Mouse (Mus musculus) midbrain, embryonic 15.5 days (tissue): ENCODE results near the gene Herc3. TPM values are rescaled to one million over a fixed set of nuclear protein-coding genes. Genes with fewer than 3 reads are reported as not detected.

Experiments
- ATAC-seq: fragments of 200-750 bp; cut with Nextera tagmentation; replicated peaks from 2 replicates; pipeline ENCODE4 v1.8.0; 2017; ENCODE audit warnings: moderate TSS enrichment
- H3K27ac ChIP-seq: fragments of 300-500 bp; sonication (generic); 2 replicates; pipeline ENCODE4 v1.5.1; 2015; ENCODE audit warnings: mild to moderate bottlenecking, inconsistent platforms
- H3K27me3 ChIP-seq: fragments of 300-500 bp; sonication (generic); replicated peaks from 2 replicates; pipeline ENCODE4 v1.6.1; 2015; ENCODE audit warnings: inconsistent platforms
- H3K36me3 ChIP-seq: fragments of 300-500 bp; sonication (generic); replicated peaks from 2 replicates; pipeline ENCODE4 v1.6.1; 2015; ENCODE audit warnings: inconsistent platforms
- H3K4me1 ChIP-seq: fragments of 300-500 bp; sonication (generic); 2 replicates; pipeline ENCODE4 v1.6.1; 2015; ENCODE audit warnings: inconsistent platforms
- H3K4me2 ChIP-seq: fragments of 300-500 bp; sonication (generic); 2 replicates; pipeline ENCODE4 v1.6.1; 2015; ENCODE audit warnings: inconsistent platforms, mild to moderate bottlenecking, moderate library complexity
- H3K4me3 ChIP-seq: fragments of 300-500 bp; sonication (generic); 2 replicates; pipeline ENCODE4 v1.5.1; 2015; ENCODE audit warnings: mild to moderate bottlenecking, inconsistent platforms
- H3K9ac ChIP-seq: fragments of 300-500 bp; sonication (generic); 2 replicates; pipeline ENCODE4 v1.6.1; 2015; ENCODE audit warnings: mild to moderate bottlenecking, inconsistent platforms
- H3K9me3 ChIP-seq: fragments of 300-500 bp; sonication (generic); 2 replicates; pipeline ENCODE4 v1.6.1; 2016; ENCODE audit warnings: inconsistent platforms
- WGBS: fragments of 180-500 bp; shearing (Covaris S2); methylation state at CpG from one replicate; pipeline ENCODE4 v1.1.7; 2015; ENCODE audit warnings: mixed read lengths; 5-methylcytosine and 5-hydroxymethylcytosine counted together
- polyA plus RNA-seq: library from polyadenylated mRNA; unstranded; fragments of >200 nt; fragmentation: Nextera tagmentation; extraction: Ambion mirVana; gene quantifications from 2 replicates; pipeline ENCODE4 v1.2.1, GENCODE M21; 2015

The Herc3 gene
- polyA plus RNA-seq, 1 experiment from 2014 or later = 31.3 TPM

- Histone ChIP-seq H3K4me1 (peaks cover 28% of the 10 kb centered on the region), H3K27ac (no peak overlapping the region), H3K27me3 (no peaks in the 10 kb centered on the region), H3K9ac (no peak overlapping the region), H3K4me2 (no peak overlapping the region), H3K36me3 (no peaks in the 10 kb centered on the region), H3K9me3 (no peaks in the 10 kb centered on the region), H3K4me3 (no peak overlapping the region)
- WGBS = 34% methylated on average over 4 of the region's 4 CpGs
- no peak for ATAC-seq
Observed at GRCm38 (mm10) chr6:58931149-58931548, 99.9 kb downstream of the Herc3 start.

DNA sequence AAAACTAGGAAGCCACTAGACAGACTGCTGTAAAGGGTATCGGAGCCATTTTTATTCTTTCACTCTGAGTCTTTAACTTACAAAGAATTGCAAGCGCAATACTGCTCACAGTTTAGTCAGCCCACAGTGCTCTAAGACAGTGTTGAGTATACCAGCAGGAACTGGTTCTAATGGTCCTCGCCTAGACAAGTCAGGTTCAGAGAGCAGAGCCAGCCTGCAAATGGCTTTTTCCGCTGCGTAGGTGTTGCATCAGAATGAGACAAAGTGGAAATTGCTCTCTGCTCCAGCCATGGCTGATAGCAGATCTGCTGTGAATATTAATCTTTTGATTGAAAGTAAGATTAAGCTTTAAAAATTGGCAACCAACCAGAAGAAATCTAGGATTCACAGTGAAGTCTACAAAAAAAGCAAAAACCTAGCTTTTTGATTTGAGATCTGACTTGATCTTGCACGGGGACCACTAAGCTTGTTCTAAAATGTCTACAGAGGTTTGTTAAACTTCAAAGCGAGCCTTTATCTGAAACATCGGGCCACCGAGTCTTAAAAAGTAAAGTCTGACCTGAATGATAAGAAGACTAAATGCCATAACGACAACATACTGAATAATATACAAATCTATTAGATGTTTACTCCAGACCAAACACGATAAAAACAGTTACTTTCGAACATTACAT lies 101.4 kb downstream of the Herc3 start:
- WGBS = 35% methylated on average over 12 of the region's 12 CpGs

GRCm38 (mm10) chr6:58933189-58933913 lies 102.1 kb downstream of the Herc3 start:
- Histone ChIP-seq H3K4me2 (peak overlapping the region; percentile 27), H3K4me3 (no peak overlapping the region), H3K9ac (no peak overlapping the region), H3K4me1 (peaks cover 28% of the 10 kb centered on the region), H3K27ac (peak overlapping the region; percentile 84), H3K27me3 (no peaks in the 10 kb centered on the region), H3K36me3 (no peaks in the 10 kb centered on the region), H3K9me3 (no peaks in the 10 kb centered on the region)
- ATAC-seq = peak; percentile 96
- WGBS = 20% methylated on average over 6 of the region's 6 CpGs

More for the DNA sequence above, 101.4 kb downstream of the Herc3 start:
- no peaks in the 10 kb centered on the region for H3K27me3 ChIP-seq
- no peaks in the 10 kb centered on the region for H3K9me3 ChIP-seq
- peak overlapping the region; percentile 27 for H3K4me2 ChIP-seq
- H3K4me1 ChIP-seq = peaks cover 28% of the 10 kb centered on the region
- H3K36me3 ChIP-seq = no peaks in the 10 kb centered on the region
- H3K4me3 ChIP-seq = no peak overlapping the region
- ATAC-seq = peak; percentile 72
- no peak overlapping the region for H3K9ac ChIP-seq
- peak overlapping the region; percentile 84 for H3K27ac ChIP-seq

- no peaks in the 10 kb centered on the region for H3K27me3 ChIP-seq
- no peak overlapping the region for H3K4me3 ChIP-seq
- H3K27ac ChIP-seq = peak overlapping the region; percentile 84
- H3K9me3 ChIP-seq = no peaks in the 10 kb centered on the region
- no peak overlapping the region for H3K9ac ChIP-seq
- H3K4me1 ChIP-seq = peaks cover 28% of the 10 kb centered on the region
- WGBS = 16% methylated on average over 4 of the region's 4 CpGs
- ATAC-seq = peak; percentile 44
- no peak overlapping the region for H3K4me2 ChIP-seq
- no peaks in the 10 kb centered on the region for H3K36me3 ChIP-seq
Observed at GRCm38 (mm10) chr6:58934144-58934543, 102.9 kb downstream of the Herc3 start.

DNA sequence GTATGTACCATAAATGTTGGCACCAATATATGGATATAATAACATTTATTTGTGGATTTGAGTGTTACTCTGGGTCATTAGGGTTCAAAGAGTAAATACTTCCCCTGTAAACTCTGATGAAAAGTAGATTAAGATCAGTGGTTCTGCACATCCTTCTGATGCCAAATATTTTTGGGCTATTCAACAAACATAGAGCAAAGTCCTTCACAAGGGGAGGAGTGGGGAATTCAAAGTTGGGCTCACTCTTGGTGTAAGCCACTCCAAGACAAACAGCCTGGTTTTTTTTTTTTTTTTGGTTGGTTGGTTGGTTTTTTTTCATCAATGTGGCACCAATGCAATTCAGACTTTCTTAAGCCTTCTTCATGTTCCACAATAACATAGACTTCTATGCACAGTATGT lies 106.5 kb downstream of the Herc3 start:
- Histone ChIP-seq H3K27me3 (no peaks in the 10 kb centered on the region), H3K27ac (no peak overlapping the region), H3K9me3 (no peaks in the 10 kb centered on the region), H3K9ac (no peak overlapping the region), H3K36me3 (no peaks in the 10 kb centered on the region), H3K4me2 (no peak overlapping the region), H3K4me1 (peaks cover 18% of the 10 kb centered on the region), H3K4me3 (no peak overlapping the region)
- ATAC-seq = no peak

GRCm38 (mm10) chr6:58942276-58942675 lies 111.0 kb downstream of the Herc3 start:
- no peak overlapping the region for H3K27ac ChIP-seq
- no peak overlapping the region for H3K4me2 ChIP-seq
- H3K9me3 ChIP-seq = no peaks in the 10 kb centered on the region
- no peaks in the 10 kb centered on the region for H3K27me3 ChIP-seq
- H3K9ac ChIP-seq = no peak overlapping the region
- 0 out of 2 replicates have a peak, but pooled peaks cover 2% of the 10 kb centered on the region for H3K36me3 ChIP-seq
- H3K4me3 ChIP-seq = no peak overlapping the region
- no peak for ATAC-seq
- H3K4me1 ChIP-seq = no peaks in the 10 kb centered on the region
- 93% methylated on average over 2 of the region's 2 CpGs for WGBS

DNA sequence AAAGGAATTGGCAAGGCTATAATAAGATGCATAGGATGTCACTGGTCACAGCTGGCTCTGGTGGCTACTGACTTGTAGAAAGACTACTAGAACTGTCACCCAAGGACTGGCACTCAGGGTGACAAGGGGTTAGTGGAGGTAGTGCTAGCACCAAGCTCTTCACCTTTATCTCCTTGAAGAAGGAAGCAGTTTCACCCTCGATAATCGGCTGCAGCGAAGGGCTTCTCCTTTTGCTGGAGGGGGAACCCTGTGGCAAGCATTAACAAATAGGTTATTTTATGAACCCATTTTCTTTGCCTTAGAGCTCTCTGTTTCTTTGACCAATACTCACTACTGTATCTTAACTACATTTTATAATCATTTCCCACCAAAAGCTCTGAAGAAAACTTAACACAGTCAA lies 112.7 kb downstream of the Herc3 start:
- no peaks in the 10 kb centered on the region for H3K9me3 ChIP-seq
- H3K36me3 ChIP-seq = 0 out of 2 replicates have a peak, but pooled peaks cover 6% of the 10 kb centered on the region
- no peak for ATAC-seq
- no peaks in the 10 kb centered on the region for H3K27me3 ChIP-seq
- 96% methylated on average over 3 of the region's 3 CpGs for WGBS
- no peak overlapping the region for H3K9ac ChIP-seq
- H3K4me3 ChIP-seq = no peak overlapping the region
- H3K4me1 ChIP-seq = no peaks in the 10 kb centered on the region
- no peak overlapping the region for H3K4me2 ChIP-seq
- no peak overlapping the region for H3K27ac ChIP-seq

- WGBS = 73% methylated on average over 2 of the region's 2 CpGs
- H3K4me2 ChIP-seq = no peak overlapping the region
- no peaks in the 10 kb centered on the region for H3K9me3 ChIP-seq
- H3K4me1 ChIP-seq = no peaks in the 10 kb centered on the region
- H3K27me3 ChIP-seq = no peaks in the 10 kb centered on the region
- ATAC-seq = no peak
- no peak overlapping the region for H3K9ac ChIP-seq
- H3K27ac ChIP-seq = no peak overlapping the region
- H3K4me3 ChIP-seq = no peak overlapping the region
- H3K36me3 ChIP-seq = 0 out of 2 replicates have a peak, but pooled peaks cover 6% of the 10 kb centered on the region
Observed at GRCm38 (mm10) chr6:58946246-58946645, 115.0 kb downstream of the Herc3 start.

GRCm38 (mm10) chr6:58946840-58947239 lies 115.6 kb downstream of the Herc3 start:
- Histone ChIP-seq H3K36me3 (0 out of 2 replicates have a peak, but pooled peaks cover 6% of the 10 kb centered on the region), H3K9ac (no peak overlapping the region), H3K4me1 (no peaks in the 10 kb centered on the region), H3K27me3 (no peaks in the 10 kb centered on the region), H3K4me3 (no peak overlapping the region), H3K4me2 (no peak overlapping the region), H3K27ac (no peak overlapping the region), H3K9me3 (no peaks in the 10 kb centered on the region)
- WGBS = 66% methylated on average over 4 of the region's 4 CpGs
- ATAC-seq = no peak

GRCm38 (mm10) chr6:58950410-58950809 lies 119.1 kb downstream of the Herc3 start:
- no peak for ATAC-seq
- H3K4me3 ChIP-seq = no peak overlapping the region
- H3K27me3 ChIP-seq = no peaks in the 10 kb centered on the region
- H3K4me1 ChIP-seq = no peaks in the 10 kb centered on the region
- WGBS = 94% methylated on average over 1 of the region's 1 CpGs
- H3K9me3 ChIP-seq = no peaks in the 10 kb centered on the region
- peaks cover 15% of the 10 kb centered on the region; the same call in 1 of the 2 replicates for H3K36me3 ChIP-seq
- no peak overlapping the region for H3K9ac ChIP-seq
- no peak overlapping the region for H3K4me2 ChIP-seq
- H3K27ac ChIP-seq = no peak overlapping the region

DNA sequence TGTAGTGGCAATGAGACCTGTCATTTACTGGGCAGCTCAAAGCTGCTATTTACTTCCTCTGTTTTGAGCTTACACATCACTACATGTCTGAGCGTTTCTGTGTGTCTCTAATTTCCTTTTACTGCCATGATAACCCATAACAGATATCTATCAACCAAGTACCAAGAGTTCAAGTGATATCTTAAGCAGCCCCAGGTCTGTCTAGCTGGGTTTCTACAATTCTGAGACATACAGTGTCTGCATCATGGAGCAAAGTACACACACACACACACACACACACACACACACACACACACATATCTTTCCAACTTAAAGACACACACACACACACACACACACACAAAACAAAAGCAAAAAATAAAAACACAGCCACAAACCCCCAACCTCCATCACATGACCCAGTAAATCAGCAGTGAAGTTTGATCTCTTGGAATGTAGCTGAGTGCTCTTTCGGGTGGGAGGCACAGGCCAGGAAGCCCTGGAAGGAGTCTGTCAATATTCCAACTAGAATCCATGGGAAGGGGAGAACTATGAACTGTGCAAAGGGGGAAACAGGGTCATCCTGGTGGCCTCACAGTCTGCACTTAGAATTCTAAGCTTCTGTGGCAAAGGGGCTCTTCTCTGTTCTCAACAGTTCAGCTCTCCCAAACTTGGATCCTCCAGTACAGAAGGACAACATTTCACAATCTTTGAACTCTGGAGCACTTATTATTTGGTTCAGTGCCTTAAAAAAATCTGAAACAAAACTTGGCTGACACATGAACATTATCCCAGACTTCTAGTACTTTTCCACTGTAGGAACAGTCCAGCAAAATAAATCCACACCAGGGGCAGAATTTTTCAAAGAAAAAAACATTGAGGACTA lies 120.1 kb downstream of the Herc3 start:
- Histone ChIP-seq H3K9me3 (no peaks in the 10 kb centered on the region), H3K4me2 (no peak overlapping the region), H3K27ac (no peak overlapping the region), H3K4me1 (no peaks in the 10 kb centered on the region), H3K36me3 (peaks cover 15% of the 10 kb centered on the region; the same call in 1 of the 2 replicates), H3K27me3 (no peaks in the 10 kb centered on the region), H3K4me3 (no peak overlapping the region), H3K9ac (no peak overlapping the region)
- ATAC-seq = no peak
- WGBS = 84% methylated on average over 2 of the region's 2 CpGs

DNA sequence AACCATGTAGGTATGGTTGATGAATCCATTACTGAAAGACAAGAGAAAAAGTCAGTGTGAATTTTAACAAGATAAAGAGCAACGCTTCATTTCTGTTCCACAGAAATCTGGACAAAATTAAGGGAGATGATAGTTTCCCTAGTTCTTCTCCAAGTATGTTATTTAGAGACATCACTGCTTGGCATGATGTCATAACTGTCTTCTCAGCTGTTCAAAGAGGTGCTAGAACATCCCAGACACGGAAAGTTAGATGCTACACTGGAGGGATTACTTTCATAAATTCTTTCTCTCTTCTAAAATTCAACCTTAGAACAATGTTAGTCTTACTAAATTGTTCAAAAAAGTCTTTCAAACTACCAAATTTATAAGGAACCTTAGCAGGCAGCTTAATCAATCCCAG lies 129.3 kb downstream of the Herc3 start:
- H3K36me3 ChIP-seq = no peaks in the 10 kb centered on the region
- H3K4me2 ChIP-seq = no peak overlapping the region
- H3K9ac ChIP-seq = no peak overlapping the region
- no peak for ATAC-seq
- no peaks in the 10 kb centered on the region for H3K9me3 ChIP-seq
- H3K27ac ChIP-seq = no peak overlapping the region
- no peak overlapping the region for H3K4me3 ChIP-seq
- 91% methylated on average over 2 of the region's 2 CpGs for WGBS
- no peaks in the 10 kb centered on the region for H3K27me3 ChIP-seq
- peaks cover 5% of the 10 kb centered on the region for H3K4me1 ChIP-seq
